Mouse (Mus musculus) layer of hippocampus, adult 9-10 months (tissue): ENCODE results near the gene Man2a1.
A peak's percentile ranks its signal among the peaks of the same experiment; 100 is the strongest.
"Not testable (repeated sequence)": the region's sequence is repeated elsewhere in the genome, so short reads cannot be mapped to it uniquely, and the experiment has no call there.

ENCODE experiments used
- DNase-seq: peaks from one replicate; pipeline ENCODE4 v3.0.0; 2022; ENCODE audit warnings: low spot score

Man2a1 gene

DNA sequence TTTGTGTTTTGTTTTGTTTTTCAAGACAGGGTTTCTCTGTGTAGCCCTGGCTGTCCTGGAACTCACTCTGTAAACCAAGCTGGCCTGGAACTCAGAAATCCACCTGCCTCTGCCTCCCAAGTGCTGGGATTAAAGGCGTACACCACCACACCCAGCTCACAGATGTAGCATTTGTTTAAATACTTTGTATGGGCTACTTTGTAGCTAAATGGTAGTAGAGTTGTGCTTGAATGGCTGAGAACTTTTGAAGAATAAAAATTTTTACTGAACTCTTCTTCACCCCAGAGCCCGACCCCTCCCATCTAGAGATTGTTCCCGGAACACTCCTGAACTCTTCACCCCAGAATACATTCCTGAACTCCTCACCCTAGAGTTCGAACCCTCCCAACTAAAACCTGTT lies 162.1 kb downstream of the Man2a1 start:
- DNase-seq: not testable (repeated sequence)

DNA sequence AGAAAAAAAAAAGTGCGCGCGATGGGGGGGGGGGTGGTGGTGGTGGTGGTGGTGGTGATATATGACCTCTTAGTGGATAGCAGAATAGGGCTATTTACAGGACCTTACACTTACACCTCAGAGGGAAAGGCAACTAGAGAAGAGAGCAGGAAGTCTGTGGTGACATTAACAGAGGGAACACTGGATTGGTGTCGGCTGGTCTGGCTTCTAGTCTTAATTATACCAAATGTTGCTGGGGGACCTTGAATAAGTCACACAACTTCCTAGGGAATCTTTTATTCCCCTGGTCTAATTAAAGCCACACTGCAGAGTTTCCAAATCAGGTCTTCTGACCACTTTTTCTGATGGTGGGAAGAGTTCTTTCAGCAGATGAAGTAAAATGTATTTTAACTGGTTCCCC lies 163.0 kb downstream of the Man2a1 start:
- DNase-seq: no peak

DNA sequence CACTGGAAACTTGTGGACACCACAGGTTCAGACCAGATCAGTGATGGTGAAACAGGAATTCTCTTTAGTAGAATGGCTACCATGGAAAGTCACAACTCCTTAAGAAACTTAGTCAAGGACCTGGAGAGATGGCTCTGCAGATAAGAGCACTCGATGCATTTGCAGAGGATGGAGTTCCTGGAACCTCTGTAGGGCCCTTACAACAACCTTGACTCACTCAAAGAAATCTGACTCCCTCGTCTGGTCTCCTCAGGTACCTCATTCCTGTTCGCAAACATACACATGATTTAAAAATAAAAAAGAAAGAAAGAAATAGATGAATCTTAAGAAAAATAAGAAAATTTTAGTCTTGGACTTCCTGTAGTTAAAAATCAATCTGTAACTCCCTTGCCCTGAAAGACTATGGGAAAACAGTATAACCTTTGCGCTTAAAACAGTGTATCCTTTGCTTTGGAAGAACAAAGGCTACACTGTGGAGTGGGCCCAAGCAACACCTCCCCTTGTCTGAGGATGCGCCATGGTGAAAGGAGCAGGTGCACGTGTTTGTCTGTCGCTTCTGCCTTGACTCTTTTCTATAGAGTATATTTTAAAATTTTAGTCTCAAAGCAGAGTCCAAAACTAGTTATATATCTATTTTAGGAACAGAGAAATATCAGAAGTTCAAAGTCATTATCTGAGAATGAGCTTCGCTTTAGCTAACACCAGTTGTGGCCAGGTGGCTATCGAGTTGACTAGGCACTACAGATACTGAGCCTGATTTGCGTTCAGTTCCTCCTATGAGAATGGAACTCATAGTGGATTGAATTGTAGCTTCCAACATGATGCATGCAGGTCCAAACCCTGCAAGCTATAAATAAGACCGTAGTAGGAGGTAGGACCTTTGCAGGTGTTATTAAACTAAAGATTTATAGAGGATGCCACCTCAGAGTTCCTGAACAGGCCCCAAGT lies 163.9 kb downstream of the Man2a1 start:
- no peak for DNase-seq

DNA sequence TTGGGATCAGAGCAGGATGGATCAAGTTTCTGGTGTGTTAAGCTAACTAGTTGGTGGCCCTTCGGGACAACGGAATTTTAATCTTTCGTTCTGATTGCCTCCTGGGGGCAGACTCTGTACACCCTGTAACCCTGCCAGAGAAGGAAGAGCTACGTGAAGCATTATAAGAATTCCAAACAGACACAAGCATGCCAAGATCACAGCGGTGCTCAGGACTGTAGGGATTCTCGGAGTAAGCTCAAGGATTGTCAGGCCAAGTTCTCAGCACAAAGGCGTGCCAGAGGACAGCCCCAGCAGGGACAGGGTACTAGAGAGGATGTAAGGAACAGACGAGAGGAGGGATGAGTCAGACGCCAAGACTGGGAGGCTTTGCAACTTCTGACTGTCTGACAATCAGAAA lies 164.8 kb downstream of the Man2a1 start:
- DNase-seq: no peak

DNA sequence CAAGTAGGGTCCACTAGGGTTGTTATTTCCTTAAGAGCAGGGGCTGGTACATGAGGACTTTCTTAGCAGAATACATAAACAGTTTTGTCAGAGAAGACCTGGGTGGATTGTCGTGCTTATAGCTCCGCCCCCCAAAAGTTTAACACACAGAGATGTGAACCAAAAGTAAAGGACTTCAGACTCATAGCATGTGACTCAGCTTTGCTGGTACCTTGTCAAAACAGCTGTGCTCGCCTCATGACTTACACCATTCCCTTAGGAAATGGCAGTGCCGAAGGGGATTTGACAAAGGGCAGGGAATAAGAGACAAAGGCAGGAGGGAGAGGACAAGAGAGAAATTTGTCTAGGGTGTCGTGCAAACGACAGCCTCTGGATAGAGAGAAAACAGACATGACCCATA lies 166.0 kb downstream of the Man2a1 start:
- no peak for DNase-seq

DNA sequence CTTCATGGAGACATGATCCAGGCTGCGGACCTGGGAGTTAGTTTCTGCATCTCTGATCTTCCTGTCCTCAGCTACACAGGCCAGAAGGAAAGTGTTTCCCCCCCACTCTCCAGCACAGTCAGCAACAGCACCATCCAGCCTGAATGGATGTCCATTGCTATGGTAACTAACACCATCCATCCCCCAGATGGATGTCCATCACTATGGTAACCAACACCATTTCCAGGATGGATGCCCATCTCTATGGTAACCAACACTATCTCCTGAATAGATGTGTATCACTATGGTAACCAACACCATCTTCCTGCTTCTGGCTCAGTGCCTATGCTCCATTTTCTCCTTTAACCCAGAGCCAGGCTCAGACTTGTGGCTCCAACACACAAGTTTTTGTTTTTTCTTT lies 169.7 kb downstream of the Man2a1 start:
- DNase-seq: peak; percentile 2

DNA sequence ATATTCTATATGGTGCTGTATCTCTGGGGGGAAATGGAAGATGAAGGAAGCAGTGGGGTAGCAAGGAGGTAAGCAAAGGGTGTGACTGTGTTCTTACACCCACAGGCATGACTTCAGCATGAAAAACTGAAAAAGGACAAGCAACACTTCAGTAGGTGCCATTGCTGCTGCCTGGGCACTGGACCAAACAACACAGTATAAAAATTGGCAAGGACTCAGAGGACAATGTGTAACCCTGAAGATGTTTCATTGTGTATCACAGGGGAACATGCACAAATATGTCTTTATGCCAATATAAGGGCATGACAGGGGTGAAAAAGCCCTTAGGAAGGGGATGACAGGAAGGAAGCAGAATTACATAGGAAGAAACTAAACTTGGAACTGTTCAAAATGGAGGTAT lies 172.1 kb downstream of the Man2a1 start:
- no peak for DNase-seq

DNA sequence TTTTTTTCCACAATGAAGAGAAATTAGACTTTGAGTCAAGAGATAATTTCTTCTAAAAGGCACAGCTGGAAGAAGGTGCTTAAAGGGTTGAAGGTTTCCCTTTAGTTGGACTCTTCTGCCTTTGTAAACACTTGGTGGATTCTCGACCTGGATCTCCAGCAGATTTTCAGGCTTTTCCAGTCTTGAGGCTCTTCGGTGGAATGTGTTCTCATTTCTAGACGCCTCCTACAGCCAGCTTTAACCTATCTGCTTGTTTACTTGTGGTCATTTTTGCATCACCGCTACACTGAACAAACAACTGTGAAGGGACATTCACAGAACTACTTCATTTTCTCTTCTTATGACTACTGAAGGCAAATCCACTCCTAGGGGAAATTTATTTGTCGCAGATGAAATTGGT lies 173.7 kb downstream of the Man2a1 start:
- no peak for DNase-seq

DNA sequence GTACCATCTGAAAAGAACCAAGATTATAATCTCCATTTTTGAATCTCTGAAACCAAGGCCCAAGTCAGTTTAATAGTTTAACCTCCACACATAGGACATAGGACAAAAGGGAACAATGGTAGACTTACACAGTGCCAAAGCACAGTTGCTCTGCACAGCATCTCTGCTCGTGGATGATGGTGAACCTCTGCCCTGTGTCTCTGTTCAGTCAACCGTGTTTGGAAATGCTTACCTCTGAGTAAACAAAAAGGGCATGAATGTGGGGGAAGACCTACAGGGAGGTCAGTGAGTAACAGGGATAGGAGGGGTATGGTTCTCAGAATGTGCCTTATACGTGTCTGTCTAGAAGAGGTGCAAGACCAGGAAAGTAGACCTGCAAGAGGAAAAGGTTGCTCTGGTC lies 177.8 kb downstream of the Man2a1 start:
- no peak for DNase-seq

DNA sequence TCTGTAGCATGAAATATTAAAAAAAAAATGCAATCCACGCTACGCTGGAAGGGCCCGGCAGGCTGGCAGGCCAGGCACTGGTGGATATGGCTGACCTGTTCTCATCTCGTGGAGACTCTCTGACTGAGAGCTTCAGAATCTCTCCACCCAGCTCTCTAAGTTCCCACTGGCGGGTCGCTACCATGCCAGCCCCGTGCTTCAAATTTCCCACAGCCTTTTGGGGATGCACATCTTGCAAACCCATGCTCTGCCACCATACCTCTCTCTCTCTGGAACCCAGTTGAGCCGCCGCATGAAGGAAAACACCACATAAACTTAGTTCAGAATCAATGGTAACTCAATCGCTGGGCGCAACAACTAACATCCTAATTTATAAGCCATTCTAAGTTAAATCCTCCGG lies 178.2 kb downstream of the Man2a1 start:
- no peak for DNase-seq

DNA sequence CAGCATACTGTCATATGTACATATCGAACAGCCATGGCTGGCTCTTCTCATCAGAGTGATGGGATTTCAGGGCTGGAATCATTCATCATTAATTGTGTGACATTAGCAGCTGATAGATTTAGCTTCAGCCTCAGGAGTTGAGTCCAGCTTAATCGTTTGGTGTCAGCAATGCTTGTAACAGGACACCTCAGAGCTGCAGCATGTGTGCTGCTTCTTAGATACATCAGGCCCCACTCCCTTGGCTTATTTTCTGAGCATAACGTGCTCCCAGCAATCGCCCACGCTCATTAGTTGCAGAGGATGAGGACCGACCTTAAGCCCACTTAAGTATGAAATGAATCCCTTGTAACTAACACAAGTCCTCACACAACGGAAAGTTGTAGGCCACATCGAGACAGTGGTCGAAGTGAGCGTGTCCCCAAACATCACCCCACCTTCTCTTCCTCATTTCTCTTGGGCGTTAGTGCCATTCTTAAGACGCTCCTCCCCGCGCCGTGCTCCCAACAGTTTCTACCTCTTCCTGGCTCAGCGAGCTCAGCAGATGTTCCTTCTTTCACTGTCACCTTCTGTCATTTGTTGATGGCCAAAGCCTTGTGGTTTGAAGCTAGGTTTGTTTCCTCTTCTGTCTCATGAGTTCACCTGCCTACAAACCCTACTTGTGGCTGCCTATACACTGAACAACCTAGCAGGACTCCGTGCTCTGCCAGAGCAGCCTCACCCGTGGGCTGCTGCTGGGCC lies 180.4 kb downstream of the Man2a1 start:
- DNase-seq: no peak

DNA sequence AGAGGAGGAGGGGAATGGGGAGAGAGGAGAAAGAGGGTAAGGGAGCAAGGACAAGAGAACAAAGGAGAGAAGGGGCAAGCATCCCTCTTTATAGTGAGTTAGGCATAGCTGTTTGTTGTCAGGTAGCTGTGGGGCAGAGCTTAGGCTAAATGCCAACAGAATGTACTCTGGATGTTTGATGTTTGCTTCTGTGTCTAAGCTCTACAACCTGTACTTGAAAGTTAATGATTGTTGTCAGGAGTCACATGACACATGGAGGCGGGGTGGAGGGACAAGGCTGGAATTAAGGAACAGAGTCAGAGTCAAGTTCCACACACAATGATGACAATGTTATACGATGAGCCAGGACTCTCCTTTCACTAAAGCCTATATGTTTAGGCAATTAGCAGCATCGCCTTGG lies 181.8 kb downstream of the Man2a1 start:
- no peak for DNase-seq

DNA sequence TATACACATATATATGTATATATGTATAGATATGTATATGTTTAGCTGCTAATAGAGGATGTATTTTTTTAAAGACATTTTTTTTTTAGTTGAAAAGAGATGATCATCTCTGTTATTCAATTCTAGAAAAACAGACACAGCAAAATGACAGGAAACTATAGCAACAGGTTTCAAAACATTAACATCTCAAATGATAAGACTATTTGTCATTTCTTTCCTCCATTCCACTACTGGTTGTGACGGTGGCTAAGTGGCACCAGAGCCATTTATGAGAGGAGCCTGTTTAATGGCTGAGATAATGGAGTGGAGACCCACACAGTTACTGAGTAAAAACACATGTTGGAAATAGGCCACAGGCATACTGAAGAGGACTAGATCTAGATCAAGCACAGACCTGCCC lies 185.4 kb downstream of the Man2a1 start:
- no peak for DNase-seq

DNA sequence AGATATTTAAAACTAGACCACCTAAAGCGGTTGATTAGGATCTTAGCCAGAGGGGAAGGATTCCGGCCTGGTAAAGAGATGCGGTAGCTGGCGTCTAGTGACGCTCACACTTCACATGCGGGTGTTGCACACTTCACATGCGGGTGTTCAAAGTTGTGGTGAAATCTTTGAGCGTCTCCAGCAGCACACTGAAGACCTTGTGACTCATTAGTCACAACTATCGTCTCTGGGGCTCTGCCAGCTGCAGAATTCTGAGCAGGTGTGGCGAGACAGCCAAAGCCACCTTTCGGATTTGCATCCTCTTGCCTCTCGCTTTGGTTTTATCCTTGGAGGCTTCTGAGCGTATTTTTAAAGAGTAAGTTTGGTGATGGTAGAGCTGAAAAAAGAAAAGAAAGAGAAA lies 187.8 kb downstream of the Man2a1 start:
- DNase-seq: no peak

DNA sequence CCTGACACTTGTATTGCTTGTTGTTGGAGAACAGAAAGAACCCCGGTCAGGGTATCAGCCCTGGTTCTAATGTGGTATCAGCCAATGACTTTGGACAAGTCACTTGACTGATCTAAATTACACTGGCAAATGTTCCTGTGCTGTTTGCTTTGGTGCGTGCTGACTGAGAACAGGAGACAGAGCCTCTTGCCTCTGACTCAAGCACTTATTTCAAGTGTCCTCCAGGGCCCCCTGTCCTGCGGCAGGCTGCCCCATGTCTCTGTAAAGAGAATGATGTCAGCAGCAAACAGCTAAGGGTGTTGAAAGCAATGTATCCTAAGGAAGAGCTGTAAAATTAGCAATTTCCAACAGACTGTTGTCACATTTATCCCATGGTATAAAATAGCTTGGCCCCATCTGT lies 188.6 kb downstream of the Man2a1 start:
- no peak for DNase-seq

DNA sequence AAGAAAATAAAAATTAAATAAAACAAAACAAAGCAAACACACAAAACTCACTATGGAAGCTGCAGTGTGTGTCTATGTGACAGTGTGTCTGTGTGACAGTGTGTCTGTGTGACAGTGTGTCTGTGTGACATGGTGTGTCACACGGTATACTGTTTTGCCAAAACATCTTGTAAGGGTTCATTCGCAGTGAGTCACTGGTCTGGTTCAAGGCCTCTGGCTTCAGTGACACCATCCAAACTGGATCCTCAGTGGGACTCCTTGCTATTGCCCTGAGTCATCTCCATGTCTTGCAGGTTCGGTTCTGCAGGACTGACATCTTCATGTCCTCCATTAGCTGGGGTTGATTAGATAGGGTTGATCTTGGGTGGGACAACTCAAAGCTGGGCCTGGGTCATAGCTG lies 191.5 kb downstream of the Man2a1 start:
- no peak for DNase-seq

DNA sequence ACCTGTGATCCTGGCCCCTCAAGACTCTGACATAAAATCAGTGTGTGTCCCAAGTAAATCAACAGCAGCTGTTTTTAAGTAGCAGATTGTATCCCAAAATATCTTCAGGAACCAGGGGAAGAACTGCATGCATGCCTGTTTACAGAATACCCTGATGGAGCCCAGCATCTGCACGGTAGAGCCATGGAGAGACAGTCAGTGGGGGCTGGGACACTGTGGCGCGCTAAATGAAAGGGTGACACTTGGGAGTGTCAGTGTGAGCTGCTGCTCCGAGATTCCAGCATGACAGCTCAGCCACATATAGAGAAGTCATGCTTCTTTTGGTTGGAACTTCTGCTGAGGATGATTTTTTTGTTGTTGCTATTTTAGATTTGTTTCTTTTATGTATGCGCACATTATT lies 192.1 kb downstream of the Man2a1 start:
- DNase-seq: no peak

DNA sequence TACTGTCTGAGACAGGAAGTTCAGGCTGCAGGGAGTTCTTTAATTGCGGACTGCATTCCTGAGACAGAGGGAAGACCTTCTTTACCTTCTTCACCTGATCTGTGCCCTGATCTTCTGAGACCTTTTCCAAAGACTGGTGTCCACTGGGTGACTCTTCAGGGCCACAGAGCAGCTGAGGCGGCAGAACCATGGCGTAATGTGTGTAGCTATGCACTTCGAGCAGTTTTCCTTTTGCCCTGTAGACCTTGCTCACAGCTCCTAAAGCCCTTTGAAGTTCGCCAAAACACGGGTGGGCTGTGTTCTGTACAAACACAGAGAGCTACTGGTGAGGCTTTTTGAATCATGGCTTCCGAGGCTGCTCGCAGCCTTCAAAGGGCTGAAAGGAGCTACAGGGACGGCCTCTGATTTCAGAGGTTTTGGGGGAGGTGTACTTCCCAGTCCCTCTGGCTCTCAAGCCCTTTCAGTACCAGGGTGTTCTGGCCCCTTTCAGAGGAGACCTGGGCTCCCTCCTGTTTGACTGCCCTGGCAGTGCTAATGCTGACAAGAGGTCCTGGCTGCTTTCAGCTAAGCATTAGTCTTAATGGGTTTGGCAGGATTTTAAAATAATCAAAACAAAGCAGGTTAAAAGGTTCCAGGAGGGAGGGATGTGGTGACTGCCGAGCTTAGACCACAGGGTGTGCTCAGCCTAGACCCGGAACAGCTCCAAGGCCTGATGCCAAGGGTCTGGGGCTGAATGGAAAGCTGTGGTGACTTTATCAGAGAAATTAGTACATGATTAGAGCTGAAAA lies 201.8 kb downstream of the Man2a1 start:
- no peak for DNase-seq

DNA sequence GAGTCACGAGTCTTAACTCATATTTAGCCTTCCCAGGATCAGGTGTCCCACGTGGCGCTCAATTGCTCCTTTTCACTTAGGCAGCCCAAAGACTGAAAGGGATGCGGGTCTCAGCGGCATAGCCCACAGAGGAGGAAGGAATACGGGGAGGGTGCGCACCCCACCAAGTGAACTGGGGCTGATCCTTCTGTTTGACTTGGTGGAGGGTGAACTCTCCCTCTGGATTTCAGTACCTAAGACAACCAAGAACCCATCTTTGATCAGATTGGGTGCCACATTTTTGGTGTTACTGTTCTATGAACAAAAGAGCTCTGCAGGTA lies 202.4 kb downstream of the Man2a1 start:
- DNase-seq: no peak
